Mouse (Mus musculus) left cerebral cortex, adult 11 months (tissue): ENCODE measurements at regions not wholly inside any gene's neighbourhood (a gene's known extent, or its start where the extent isn't known, plus 50 kb on each side); places are given as distances from the start of the nearest gene placed in this dataset.
A peak's percentile ranks its signal among the peaks of the same experiment; 100 is the strongest.

Source experiments
- DNase-seq: peaks from one replicate; pipeline ENCODE4 v3.0.0; 2022; ENCODE audit warnings: low spot score

DNA sequence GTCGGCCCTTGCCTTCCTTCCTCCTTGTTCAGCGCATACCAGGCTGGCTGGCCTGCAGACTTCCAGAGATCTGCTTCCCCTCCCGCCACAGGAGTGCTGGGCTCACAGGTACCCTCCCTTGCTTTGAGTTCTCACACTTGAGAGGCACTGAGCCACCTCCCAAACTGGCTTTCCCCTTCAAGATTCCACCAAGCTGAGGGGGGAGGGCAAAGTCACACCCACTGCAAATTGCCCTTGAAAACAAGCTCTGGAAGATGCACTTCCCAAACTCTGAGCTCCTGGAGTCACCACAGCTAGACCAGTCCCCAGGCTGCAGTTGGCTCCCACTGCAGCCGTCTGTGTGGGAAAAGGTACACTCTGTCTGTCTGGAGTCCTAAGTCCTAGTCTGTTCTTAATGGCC is 142.1 kb upstream of the Slc22a12 start:
- DNase-seq = no peak

DNA sequence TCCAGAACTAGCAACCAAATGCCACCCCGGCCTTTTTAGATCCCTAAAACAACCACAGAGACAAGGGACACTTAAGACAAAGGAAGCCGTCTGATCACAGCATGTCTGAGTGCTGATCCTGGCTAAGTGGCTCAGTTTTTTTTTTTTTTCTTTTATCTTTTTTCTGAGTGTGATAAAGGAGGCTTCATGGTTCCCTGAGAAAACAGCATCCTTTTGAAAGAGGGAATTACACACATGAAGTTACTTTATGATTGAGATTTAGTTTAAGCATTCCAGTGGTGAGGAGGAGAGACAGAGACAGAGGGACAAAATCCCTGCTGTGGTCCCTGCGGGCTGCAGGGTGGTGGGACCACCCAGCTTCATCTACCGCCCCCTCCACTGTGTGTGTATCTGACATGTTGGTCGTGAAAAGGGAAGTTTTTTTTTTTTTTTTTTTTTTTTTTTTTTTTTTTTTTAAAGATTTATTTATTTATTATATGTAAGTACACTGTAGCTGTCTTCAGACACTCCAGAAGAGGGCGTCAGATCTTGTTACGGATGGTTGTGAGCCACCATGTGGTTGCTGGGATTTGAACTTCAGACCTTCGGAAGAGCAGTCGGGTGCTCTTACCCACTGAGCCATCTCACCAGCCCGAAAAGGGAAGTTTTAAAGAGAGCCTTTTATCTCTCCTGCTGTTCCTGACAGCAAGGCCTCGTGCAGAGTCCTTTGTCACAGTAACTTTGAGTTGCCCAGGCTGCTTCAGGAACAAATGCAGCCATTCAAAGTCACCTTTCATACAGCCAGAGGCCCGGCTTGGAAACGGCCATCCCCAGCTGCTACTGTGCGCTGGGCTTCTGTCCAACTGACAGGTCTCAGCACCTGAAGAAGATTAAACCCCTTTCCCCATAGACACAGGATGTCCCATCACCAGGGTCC is 136.8 kb upstream of the Slc22a12 start:
- DNase-seq = no peak

DNA sequence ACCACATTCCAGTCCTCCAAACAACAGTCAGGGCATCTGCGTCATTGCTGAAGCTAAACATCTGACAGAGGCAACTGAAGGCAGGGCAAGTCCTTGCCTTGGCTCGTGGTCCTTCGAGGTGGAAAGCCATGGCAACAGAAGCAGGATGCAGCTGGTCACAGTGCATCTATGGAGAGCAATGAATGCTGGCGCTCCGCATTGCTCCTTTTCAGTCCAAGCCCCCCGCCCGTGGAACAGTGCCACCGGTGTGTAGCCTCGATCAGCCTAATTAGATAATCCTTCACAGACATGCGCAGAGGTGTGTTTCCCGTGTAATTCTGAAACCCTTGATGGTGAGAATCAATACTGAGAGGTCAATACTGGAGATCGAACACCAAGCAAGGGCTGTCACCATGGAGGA is 134.7 kb upstream of the Slc22a12 start:
- DNase-seq = no peak

DNA sequence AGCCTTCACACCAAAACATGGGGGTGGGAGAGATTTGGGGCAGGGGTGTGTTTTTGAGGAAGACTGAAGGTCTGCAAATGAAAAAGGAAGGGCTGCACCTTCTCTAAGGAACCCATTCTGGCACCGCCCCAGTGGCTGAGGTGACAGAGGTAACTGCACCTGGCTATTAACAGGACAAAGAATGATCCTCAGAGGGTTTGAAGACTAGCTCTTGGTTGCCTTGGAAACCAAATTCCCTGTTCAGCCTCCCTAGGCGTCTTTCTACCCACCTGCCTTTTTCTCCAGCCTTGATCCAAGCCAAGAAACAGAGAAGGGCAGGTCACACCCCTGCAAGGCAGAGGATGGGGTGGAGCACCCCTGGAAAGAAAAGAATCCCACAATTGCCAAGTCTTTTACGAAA is 132.8 kb upstream of the Slc22a12 start:
- no peak for DNase-seq

DNA sequence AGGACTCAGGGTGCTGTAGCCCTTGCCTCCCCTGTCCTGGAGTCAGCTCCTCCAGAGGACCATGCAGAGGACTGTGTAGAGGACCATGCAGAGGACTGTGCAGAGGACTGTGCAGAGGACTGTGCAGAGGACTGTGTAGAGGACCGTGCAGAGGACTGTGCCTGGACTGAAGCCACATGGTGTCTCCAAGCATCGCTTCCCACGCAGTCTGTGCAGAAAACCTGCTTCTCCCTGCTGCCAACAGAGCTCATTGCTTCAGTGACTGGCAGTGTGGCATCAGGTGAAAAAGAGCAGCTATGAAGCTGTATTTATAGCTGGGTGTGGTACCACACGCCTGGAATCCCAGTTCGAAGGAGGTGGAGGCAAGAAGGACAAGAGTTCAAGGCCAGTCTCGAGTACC is 128.9 kb upstream of the Slc22a12 start:
- DNase-seq = peak; percentile 35

DNA sequence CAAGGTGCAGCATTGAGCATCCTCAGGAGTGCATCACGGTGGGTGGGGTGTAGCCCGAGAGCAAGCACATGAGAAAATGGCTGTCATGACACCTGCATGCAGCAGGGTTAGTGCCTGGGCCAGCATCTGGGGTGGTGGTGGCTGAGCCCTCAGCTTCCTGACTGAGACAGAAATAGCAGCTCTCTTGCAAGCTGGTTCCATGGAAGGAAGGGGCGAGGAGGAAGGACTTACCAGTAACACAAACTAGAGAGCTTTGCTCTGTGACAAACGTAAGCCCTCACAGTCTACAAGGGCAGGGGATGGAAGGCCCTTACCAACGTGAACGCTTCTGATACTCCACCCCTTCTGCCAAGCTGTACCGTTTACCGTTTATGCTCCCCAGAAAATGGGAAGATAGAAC is 127.0 kb upstream of the Slc22a12 start:
- DNase-seq = peak; percentile 16

DNA sequence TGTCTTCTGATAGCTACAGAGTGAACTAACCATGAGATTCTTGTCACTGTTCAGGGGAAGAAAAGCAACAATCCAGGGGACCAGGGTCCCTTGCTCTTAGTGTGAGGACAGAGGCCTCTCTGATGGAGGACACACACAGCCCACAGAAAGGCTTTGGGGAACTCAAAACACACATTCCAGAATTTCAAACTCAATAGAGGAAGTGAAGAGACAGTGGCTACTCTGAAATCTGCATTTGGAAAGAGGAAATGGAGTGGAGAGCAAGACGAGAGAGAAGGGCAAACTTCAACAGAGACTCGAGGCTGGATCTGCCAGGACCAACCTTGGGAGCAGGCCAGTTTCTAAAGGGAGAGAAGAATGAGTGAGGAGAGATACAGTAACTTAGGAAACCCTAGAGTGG is 125.7 kb upstream of the Slc22a12 start:
- DNase-seq = no peak

DNA sequence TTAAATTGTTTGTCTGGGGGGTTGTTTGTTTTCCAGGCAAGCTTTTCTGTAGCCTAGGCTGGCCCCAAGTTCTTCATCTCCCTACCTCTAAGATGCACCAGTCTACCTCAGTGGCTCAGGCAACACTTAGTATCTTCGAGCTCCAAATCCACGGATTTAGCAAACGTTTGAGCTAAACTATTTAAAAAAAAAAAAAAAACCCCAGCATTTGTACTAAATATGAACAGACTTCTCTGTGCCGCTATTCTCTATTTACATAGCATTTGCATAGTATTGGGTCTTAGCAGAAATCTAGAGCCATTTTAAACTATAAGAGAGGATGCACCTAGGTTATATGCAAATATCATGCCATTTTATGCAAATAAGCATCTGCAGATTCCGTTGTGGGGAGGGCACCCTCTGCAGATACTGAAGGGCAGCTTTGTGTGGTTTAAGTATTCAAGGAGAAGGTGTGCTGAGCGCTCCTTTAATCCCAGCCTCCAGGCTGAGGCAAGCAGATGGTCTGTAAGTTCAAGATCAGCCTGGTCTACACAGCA is 123.4 kb upstream of the Slc22a12 start:
- DNase-seq = no peak

DNA sequence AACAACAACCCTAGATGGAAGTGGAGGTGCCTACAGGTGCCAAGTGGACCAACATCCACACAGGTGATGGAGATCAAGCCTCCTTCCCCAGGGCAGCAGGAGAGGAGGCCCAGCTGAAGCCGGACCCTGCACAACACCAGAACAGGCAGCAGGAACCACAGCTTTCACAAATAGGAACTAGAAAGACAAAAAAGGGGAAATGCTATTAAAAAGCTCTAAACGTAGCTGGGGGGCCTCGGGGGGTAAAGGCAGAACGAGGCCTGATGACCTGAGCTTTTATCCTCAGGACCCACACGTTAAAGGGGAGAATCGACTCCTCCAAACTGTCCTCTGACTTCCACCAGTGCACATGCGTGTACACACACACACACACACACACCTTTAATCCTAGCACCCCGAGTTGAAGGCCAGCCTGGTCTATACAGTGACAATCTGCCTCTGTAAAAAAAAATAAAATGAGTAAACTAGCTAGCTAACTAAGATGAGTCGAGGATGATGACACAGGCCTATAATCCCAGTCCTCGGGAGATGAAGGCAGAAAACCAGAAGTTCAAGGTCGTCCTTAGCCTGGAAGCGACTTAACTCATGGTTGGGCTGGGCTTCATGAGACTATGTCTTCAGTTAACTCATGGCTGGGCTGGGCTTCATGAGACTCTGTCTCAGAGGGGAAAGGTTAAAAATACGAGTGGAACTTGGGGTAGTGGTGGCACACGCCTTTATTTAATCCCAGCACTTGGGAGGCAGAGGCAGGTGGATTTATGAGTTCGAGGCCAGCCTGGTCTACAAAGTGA is 122.6 kb upstream of the Slc22a12 start:
- no peak for DNase-seq

DNA sequence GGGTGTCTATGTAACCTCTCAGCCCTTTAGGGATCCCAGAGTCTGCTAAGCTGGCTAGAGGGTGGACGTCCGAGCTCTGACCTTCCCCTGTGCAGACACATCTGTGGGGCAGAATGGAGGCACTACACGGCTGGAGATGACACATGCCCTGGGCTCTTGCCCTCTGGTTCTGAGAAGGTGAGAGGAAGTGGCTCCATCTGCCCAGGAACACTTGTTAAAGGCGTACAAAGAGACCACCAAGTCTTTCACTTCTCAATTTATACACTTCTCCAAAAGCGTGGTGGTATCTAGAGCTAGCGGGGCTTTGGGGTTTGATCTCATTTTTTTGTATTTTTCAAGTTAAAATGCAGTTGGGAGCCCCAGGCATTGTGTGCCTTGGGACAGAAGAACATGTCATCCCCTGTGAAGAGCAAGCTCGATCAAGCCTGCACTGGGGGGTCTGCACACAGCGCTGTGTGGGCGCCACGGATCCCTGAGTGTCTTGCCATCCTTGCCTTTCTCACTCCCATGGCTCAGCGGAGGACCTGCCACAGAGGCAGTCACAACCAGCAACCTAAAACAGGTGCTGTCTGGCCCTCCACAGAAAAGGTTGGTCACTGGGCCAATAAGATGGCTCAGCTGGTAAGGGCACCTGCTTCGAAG is 121.6 kb upstream of the Slc22a12 start:
- no peak for DNase-seq

DNA sequence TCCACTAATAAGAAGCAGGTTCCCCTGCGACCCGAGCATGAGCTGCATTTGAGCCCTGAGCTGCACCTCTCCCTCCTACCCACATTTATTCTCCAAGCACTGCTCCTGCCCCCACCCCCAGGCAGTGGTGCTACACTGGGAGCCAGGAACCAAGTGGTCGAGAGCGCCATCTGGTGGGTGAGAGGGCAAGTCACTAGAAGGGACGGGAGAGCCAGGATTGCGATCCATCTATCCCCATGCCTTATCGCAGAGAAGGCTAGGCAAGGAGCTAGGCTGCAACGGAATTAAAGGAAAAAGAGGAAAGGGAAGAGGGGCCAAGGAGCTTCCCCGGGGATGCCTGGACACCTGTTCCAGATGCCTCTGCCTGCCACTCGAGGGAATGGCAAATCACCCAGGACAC is 120.6 kb upstream of the Slc22a12 start:
- DNase-seq = peak; percentile 71

DNA sequence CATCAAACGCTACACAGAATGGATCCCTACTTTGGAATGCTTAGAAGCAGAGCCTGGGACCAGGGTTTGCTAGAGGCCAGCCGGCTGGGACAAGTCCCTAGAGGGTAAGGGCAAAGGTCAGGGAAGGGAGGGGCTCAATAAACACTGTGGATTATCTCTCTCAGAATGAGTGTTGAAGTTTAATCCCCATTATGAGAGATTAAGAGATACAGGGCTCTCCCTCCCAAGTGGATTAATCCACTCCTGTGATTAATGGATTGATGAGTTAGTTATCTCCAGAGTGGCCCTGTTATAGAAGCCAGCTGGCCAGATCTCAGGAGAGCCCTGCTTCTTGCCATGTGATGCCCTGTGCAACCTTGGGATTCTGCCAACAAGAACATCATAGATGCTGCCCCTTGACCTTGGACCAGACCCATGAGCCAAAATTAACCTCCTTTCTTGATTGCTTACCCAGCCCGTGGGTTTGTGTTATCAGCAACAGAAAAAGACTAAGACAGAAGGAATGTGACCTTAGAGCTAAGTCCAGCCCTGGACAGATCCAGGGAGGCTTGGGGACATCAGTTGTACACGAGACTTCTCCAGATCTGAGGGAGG is 119.6 kb upstream of the Slc22a12 start:
- DNase-seq = no peak

DNA sequence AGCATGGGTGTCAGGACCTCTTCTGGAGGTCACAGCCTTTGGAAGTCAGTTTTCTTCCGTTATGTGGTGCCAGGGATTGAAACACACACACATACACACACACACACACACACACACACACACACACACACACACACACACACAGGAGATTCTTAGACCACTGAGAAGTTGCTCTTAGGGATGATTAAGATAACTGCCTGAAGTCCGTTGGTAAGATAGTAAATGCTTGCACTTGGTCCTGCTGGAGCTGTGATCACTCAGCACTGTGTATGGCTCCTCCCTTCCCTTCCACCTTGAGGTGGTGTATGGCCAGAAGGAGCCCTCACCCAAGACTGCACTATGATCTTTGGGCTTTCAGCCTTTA is 118.7 kb upstream of the Slc22a12 start:
- no peak for DNase-seq

DNA sequence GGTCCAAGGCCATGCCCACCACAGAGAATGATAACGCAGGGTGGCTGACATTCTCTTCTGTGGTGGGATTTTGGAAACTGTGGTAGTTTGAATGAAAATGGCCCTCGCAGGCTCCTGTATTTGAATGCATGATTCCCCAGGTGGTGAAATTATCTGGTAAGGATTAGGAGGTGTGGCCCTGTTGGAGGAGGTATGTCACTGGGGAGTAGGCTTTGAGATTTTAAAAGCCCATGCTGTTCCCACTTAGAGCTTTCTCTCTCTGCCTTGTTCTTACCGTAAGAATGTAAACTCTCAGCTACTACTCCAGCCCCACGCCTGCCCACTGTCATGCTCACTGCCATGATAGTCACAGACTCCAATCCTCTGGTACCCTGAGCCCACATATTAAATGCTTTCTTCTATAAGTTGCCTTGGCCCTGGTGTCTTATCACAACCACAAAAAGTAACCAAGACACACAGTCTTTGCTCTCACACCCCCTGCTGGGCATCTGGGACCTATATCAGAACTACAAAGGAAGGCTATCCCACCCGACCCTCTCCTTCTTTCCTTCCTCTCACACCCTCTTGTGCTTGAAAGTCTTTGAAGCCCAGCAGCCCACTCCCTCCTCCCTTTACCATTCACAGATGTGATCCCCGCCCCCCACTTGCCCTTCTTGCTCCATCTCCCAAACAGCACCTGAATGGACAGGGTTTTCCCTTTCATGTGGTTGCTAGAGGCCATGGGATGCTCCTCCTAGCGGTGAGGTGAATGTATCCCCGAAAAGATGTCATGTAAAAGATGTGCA is 118.1 kb upstream of the Slc22a12 start:
- no peak for DNase-seq

DNA sequence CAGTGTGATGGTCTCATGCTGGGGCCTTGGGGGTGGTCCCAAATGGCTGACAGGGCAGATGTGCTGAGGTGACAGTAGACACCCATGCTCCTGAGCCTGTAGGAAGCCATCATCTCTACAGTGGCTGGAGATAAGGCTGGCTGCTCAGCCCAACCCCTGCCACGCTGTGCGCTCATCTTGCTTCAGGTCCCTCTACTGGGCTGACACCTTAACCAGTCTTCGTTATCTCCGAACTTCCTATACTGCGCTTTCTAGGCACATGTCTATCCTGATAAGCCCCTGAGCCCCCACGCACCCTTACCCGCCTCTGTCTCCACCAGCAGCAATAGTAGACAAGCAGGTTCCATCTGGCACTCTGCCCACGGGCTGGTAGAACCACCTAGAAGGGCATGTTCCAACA is 117.3 kb upstream of the Slc22a12 start:
- no peak for DNase-seq

DNA sequence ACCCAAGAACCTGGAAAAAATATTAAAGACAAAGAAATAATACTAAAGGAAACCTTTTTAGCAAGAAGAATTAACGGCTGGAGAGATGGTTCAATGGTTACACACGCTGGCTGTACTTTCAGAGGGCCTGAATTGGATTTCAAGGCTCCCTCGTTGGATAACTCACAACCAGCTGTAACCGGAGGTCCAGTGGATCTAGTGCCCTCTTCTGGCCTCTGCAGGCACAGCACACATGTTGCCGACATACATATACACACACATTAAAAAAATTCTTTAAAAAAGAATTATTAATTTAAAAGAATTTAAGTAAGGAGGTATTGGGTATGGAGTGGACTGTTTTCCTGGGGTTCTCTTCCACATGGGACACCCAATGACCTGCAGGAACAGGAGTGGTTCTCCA is 111.7 kb upstream of the Slc22a12 start:
- no peak for DNase-seq

DNA sequence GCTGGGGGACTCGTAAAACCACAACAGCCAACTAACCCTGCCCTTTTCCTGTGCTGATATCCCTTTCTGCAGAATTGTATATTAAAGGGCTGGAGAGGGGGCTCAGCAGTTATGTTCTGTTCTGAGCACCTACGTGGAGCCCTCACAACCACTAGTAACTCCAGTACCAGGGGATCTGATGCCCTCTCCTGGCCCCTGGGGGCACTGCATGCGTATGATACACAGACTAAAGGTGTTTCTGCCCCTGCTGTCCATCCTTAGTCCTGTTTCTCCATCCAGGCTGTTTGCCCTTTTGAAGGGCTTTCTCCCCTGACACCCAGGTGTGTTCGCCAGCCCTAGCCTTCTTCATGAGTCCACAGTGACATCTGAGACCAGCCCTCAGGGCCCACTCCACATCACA is 109.9 kb upstream of the Slc22a12 start:
- DNase-seq = no peak

DNA sequence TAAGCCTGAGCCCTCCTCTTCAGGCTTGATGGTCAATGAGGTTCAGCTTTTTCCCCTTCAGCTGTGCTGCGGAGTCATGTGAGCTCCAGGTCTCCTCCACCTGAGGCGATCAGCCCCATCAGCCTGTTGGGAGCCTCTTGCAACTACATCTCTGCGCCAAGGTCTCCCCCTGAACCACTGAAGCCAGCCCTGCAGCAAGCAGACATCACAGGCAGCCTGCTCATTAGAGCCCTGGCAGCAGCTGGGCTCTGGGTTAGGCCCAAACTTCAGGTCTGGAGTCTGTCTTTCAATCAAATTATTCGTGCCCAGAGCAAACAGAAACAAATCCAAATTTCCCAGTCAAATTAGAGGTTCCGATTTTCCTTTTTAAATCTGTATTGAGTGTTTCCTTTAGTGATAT is 108.4 kb upstream of the Slc22a12 start:
- no peak for DNase-seq

DNA sequence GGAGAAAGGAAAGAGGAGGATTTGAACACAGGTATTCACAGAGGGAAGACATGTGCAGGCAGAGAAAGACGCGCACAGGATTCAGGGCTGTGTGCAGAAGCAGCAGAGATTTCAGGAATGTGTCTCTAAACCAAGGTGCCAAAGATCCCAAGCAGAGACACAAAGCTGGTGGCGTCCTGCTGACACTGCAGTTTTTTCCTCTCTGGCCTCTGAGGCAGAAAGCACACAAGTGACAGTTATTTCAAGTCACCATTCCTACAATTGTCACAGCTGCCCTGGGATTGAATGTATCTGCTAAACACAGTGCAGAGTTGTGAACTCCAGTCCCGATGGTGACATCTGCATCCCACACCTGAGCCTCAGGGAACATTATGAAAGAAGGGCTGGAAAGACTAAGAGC is 107.1 kb upstream of the Slc22a12 start:
- no peak for DNase-seq

DNA sequence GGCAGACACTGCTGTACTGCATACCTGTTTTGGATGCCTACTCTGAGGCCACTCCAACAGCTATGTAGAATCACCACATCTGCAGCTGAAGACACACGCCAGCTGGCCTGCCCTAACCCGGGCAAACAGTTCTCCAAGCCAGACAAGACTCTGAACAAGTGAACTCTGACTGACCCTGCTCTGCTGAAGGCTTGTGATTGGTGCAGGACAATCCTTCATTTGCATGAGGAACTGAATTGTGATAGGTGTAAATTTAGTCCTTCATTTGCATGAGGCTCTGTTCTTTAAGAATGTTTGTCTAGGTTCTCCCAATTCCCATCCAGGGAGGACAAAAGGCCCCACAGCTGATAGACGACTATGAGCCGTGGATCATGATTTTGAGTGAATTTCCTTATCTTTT is 104.9 kb upstream of the Slc22a12 start:
- DNase-seq = no peak

DNA sequence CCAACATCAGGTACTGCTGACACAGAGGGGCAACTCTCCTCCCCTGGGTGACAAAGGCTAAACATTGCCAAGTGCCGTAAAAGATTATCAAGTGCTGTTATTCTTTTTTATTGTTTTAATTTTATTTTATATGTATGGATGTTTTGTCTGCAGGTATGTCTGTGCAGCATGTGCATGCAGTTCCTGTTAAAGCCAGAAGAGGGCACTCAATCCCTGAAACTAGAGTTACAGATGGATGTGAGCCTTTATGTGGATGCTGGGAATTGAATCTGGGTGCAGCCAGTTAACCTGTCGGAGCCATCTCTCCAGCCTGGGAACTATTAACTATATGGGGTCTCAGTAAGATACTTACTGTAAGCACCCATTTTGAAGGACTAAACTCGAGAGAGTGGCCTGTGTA is 104.4 kb upstream of the Slc22a12 start:
- no peak for DNase-seq

DNA sequence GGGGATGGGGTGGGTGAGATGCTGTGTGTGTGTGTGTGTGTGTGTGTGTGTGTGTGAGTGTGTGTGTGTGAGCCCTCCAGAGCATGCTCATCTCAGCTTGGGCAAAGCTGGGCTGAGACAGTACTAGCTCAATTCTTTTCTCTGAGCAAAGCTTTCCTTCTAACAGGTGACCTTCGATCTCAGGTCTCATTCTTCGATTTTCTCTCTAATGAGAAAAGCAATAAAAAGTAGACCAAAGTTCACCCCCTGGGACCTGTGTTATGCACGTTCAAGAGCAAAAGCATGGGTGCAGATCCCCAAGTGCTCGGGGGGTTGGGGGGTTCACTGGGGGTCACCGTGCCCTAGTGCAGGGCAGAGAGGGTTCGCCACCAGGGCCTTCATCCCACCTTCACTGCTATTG is 103.1 kb upstream of the Slc22a12 start:
- DNase-seq = no peak
